Mouse (Mus musculus): ENCODE data around the gene Tnip1. TPM values are rescaled to one million over a fixed set of nuclear protein-coding genes. Genes with fewer than 3 reads are reported as not detected.
"Not testable (repeated sequence)": the region's sequence is repeated elsewhere in the genome, so short reads cannot be mapped to it uniquely, and the experiment has no call there.

The Tnip1 gene
- total and polyA plus RNA-seq, 2 experiments from 2014 or later, result 16.6 to 19.7 TPM

DNA sequence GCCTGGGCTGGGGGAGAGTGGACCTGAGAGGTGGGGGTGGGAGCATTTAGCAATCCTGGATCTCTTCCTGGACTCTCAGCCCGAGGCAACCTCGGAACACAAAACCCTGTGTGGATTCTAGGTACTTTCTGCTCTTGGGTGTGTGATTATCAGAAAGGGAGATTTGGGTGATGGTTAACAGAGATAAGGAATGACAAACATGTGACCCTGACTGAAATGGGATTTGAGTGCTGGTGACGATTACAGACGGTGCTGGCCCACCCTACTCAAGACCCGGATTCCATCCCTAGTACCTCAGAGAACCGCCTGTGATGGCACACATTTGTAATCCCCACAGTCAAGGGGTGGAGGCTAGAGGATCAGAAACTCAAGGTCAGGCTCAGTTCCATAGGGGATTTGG lies 2.5 kb downstream of the Tnip1 start:
- H3K27ac ChIP-seq (ENCODE audit: low read depth), result no peak overlapping the region
- no peak overlapping the region for H3K9ac ChIP-seq (replicated peaks; ENCODE audit: low read depth, low read length)
- H3K36me3 ChIP-seq (replicated peaks; ENCODE audit: control insufficient read depth, insufficient read depth, low read length), result no peaks in the 10 kb centered on the region
- ATAC-seq (ENCODE audit: insufficient read depth, low read depth), result no peak
- H3K27me3 ChIP-seq (ENCODE audit: control insufficient read depth, insufficient read depth, low read length), result no peaks in the 10 kb centered on the region
- no peak overlapping the region for H3K4me2 ChIP-seq (ENCODE audit: low read depth, low read length)
- H3K4me1 ChIP-seq (ENCODE audit: control insufficient read depth, insufficient read depth), result peaks cover 29% of the 10 kb centered on the region
- 81% methylated on average over 6 of the region's 6 CpGs for WGBS
- DNase-seq (ENCODE audit: low spot score), result no peak
- H3K9me3 ChIP-seq (replicated peaks; ENCODE audit: control insufficient read depth, low read length), result no peaks in the 10 kb centered on the region
- TF ChIP-seq EP300 (IDR thresholded peaks at IDR 0.05; ENCODE audit: low read depth) (no peak), CTCF (IDR thresholded peaks at IDR 0.05; ENCODE audit: low read depth) (no peak)
- H3K4me3 ChIP-seq (ENCODE audit: low read depth, low read length), result no peak overlapping the region

DNA sequence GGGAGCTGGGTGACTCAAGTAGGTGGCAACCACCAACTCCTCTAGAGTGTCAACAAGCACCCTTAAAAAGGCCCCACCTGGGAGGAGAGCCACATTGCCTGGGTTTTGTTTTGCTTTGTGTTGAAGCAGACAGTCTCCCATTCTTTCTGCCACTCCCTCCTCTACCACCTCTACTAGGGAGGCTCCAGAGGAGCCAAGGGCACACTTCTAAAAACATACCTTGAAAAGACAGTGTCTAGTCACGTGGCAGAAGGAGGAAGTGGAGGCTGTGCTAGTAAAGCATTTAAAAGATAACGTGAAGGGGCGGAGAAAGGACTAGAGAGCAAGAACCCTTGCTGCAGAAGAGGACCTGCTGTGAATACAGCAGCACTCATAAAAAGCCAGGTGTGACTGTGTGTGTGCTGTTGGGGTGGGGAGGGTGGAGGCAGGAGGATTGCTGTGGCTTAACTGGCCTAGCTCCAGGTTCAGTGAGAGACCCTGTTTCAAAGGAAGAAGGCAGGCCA lies 4.1 kb downstream of the Tnip1 start:
- H3K36me3 ChIP-seq (replicated peaks; ENCODE audit: control insufficient read depth, insufficient read depth, low read length), result no peaks in the 10 kb centered on the region
- peak overlapping the region; percentile 63 for H3K27ac ChIP-seq (ENCODE audit: low read depth)

DNA sequence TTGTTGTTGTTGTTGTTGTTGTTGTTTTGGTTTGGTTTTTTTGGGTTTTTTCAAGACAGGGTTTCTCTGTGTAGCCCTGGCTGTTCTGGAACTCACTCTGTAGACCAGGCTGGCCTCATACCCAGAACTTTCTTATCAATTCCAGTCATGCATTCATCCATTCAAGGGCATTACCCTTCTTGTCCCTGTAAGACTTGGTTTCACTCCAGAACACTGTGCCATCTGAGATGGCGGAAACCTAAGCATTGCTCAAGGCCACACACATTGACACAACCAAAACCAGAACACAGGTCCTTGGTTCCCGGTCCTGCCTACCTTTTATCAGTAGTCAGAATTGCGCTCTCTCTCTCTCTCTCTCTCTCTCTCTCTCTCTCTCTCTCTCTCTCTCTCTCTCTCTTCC lies 5.0 kb downstream of the Tnip1 start:
- ATAC-seq (ENCODE audit: insufficient read depth, low read depth); H3K9me3 ChIP-seq (replicated peaks; ENCODE audit: control insufficient read depth, low read length); H3K27ac ChIP-seq (ENCODE audit: low read depth); DNase-seq (ENCODE audit: low spot score); H3K9ac ChIP-seq (replicated peaks; ENCODE audit: low read depth, low read length); H3K4me2 ChIP-seq (ENCODE audit: low read depth, low read length); H3K4me3 ChIP-seq (ENCODE audit: low read depth, low read length); H3K36me3 ChIP-seq (replicated peaks; ENCODE audit: control insufficient read depth, insufficient read depth, low read length); H3K27me3 ChIP-seq (ENCODE audit: control insufficient read depth, insufficient read depth, low read length): not testable (repeated sequence)
- peaks cover 28% of the 10 kb centered on the region for H3K4me1 ChIP-seq (ENCODE audit: control insufficient read depth, insufficient read depth)
- WGBS, result 68% methylated on average over 3 of the region's 3 CpGs

More for the DNA sequence above, 4.1 kb downstream of the Tnip1 start:
- no peak overlapping the region for H3K9ac ChIP-seq (replicated peaks; ENCODE audit: low read depth, low read length)
- H3K27me3 ChIP-seq (ENCODE audit: control insufficient read depth, insufficient read depth, low read length), result no peaks in the 10 kb centered on the region
- no peak overlapping the region for H3K4me2 ChIP-seq (ENCODE audit: low read depth, low read length)
- no peak for DNase-seq (ENCODE audit: low spot score)
- peaks cover 29% of the 10 kb centered on the region for H3K4me1 ChIP-seq (ENCODE audit: control insufficient read depth, insufficient read depth)
- no peaks in the 10 kb centered on the region for H3K9me3 ChIP-seq (replicated peaks; ENCODE audit: control insufficient read depth, low read length)
- WGBS, result 14% methylated on average over 3 of the region's 3 CpGs
- no peak for ATAC-seq (ENCODE audit: insufficient read depth, low read depth)
- H3K4me3 ChIP-seq (ENCODE audit: low read depth, low read length), result no peak overlapping the region
- TF ChIP-seq CTCF (IDR thresholded peaks at IDR 0.05; ENCODE audit: low read depth) (no peak), EP300 (IDR thresholded peaks at IDR 0.05; ENCODE audit: low read depth) (no peak)

DNA sequence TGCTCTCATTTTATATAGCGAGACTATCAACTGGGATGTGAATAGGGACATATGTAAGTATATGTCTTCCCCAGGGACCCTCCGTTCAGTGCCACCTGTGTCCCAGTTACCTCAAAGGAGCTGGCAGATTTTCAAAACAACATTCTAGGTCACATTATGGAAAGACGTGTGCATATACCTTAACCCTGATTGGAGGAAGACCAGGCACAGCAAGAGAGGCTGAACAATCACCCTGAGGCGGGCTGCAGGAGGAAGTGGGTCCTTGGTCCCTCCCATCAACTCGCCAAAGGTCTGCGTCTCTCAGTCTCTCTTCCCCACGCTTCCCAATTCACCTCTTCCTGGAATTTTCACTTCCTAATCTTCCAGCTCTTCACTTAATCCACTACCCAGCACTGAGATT lies 5.8 kb downstream of the Tnip1 start:
- no peaks in the 10 kb centered on the region for H3K9me3 ChIP-seq (replicated peaks; ENCODE audit: control insufficient read depth, low read length)
- peak overlapping the region; percentile 83; the same call in 1 of the 2 replicates for H3K27ac ChIP-seq (ENCODE audit: low read depth)
- peaks cover 29% of the 10 kb centered on the region for H3K4me1 ChIP-seq (ENCODE audit: control insufficient read depth, insufficient read depth)
- no peak for ATAC-seq (ENCODE audit: insufficient read depth, low read depth)
- no peak overlapping the region for H3K9ac ChIP-seq (replicated peaks; ENCODE audit: low read depth, low read length)
- WGBS, result 62% methylated on average over 7 of the region's 7 CpGs
- no peak for TF ChIP-seq EP300 (IDR thresholded peaks at IDR 0.05; ENCODE audit: low read depth)
- no peaks in the 10 kb centered on the region for H3K27me3 ChIP-seq (ENCODE audit: control insufficient read depth, insufficient read depth, low read length)
- H3K4me3 ChIP-seq (ENCODE audit: low read depth, low read length), result no peak overlapping the region
- DNase-seq (ENCODE audit: low spot score), result no peak
- no peak overlapping the region for H3K4me2 ChIP-seq (ENCODE audit: low read depth, low read length)
- no peaks in the 10 kb centered on the region for H3K36me3 ChIP-seq (replicated peaks; ENCODE audit: control insufficient read depth, insufficient read depth, low read length)

DNA sequence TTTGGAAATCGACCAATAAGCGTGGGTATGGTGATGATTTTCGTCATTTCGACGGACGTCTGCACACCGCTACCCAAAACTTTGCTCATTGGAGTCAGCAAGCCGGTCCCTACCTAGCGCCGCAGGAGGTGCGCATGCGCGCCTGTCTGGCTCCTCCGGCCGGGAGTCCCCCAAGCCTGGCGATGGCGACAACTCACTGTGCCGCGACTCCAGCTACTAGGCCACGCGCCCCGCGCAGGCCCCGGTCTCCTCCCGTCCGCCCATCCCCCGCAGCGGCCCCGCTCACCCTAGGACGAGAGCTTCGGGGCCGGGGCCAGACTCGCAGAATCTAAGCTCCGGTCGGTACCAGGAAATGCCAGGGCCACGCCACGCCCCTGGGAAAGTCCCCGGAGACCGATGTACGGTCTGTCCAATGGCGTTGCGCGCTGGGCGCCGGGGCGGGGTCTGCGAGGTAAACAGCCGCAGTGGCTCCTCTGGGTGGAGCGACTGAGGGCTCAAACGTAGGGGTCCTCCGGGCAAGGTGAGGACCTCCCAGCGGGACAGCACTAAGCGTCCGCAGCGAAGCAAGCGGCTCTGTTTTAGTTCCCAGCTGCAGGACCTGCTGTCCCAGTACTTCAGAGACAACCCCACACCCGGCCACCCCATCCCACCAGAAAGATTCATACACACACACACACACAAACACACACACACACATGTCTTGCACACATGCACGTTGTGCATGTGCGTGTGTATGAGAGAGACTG lies 6.8 kb downstream of the Tnip1 start:
- H3K4me1 ChIP-seq (ENCODE audit: control insufficient read depth, insufficient read depth), result peaks cover 22% of the 10 kb centered on the region
- H3K27ac ChIP-seq (ENCODE audit: low read depth), result peak overlapping the region; percentile 83
- under 1% methylated on average over 59 of the region's 59 CpGs for WGBS
- peak; percentile 97 for ATAC-seq (ENCODE audit: insufficient read depth, low read depth)
- TF ChIP-seq CTCF (IDR thresholded peaks at IDR 0.05; ENCODE audit: low read depth) (no peak), EP300 (IDR thresholded peaks at IDR 0.05; ENCODE audit: low read depth) (no peak)
- H3K4me3 ChIP-seq (ENCODE audit: low read depth, low read length), result peak overlapping the region; percentile 62
- no peaks in the 10 kb centered on the region for H3K36me3 ChIP-seq (replicated peaks; ENCODE audit: control insufficient read depth, insufficient read depth, low read length)
- peak; percentile 96 for DNase-seq (ENCODE audit: low spot score)
- H3K9ac ChIP-seq (replicated peaks; ENCODE audit: low read depth, low read length), result peak overlapping the region; percentile 58
- no peaks in the 10 kb centered on the region for H3K9me3 ChIP-seq (replicated peaks; ENCODE audit: control insufficient read depth, low read length)
- peak overlapping the region; percentile 64 for H3K4me2 ChIP-seq (ENCODE audit: low read depth, low read length)
- H3K27me3 ChIP-seq (ENCODE audit: control insufficient read depth, insufficient read depth, low read length), result no peaks in the 10 kb centered on the region

DNA sequence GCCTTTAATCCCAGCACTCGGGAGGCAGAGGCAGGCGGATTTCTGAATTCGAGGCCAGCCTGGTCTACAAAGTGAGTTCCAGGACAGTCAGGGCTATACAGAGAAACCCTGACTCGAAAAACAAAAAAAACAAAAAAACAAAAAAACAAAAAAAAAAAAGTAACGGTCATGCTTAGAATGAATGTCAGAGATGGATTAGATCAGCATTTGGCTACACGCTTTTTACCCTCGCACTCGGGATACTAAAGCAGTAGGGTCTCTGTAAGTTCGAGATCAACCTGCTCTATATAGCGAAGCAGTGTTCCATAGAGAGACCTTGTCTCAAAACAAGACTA lies 7.3 kb downstream of the Tnip1 start:
- Histone ChIP-seq H3K4me3 (ENCODE audit: low read depth, low read length) (peak overlapping the region; percentile 62), H3K4me1 (ENCODE audit: control insufficient read depth, insufficient read depth) (peaks cover 21% of the 10 kb centered on the region), H3K4me2 (ENCODE audit: low read depth, low read length) (peak overlapping the region; percentile 64), H3K27ac (ENCODE audit: low read depth) (peak overlapping the region; percentile 83), H3K9ac (replicated peaks; ENCODE audit: low read depth, low read length) (peak overlapping the region; percentile 58)
- H3K36me3 ChIP-seq (replicated peaks; ENCODE audit: control insufficient read depth, insufficient read depth, low read length); DNase-seq (ENCODE audit: low spot score); H3K9me3 ChIP-seq (replicated peaks; ENCODE audit: control insufficient read depth, low read length); ATAC-seq (ENCODE audit: insufficient read depth, low read depth); H3K27me3 ChIP-seq (ENCODE audit: control insufficient read depth, insufficient read depth, low read length): not testable (repeated sequence)
- WGBS, result 39% methylated on average over 10 of the region's 10 CpGs
